Mouse (Mus musculus) small intestine, adult 2 months (tissue): ENCODE data around the gene Osbpl3. TPM values are rescaled to one million over a fixed set of nuclear protein-coding genes. Genes with fewer than 3 reads are reported as not detected.

Experiments used
- H3K27ac ChIP-seq: fragments of 200-500 bp; 2 replicates; pipeline ENCODE4 v1.5.1; 2012; ENCODE audit warnings: low read depth, low read length, control low read depth, inconsistent platforms; ENCODE audit not compliant: insufficient read depth
- H3K27me3 ChIP-seq: fragments of 200-500 bp; 2 replicates; pipeline ENCODE4 v1.6.1; 2012; ENCODE audit warnings: mild to moderate bottlenecking, moderate library complexity, low read length, inconsistent platforms; ENCODE audit not compliant: control insufficient read depth, insufficient read depth
- H3K36me3 ChIP-seq: fragments of 200-500 bp; 2 replicates; pipeline ENCODE4 v1.6.1; 2012; ENCODE audit warnings: mild to moderate bottlenecking, low read length, control low read depth, inconsistent platforms; ENCODE audit not compliant: control insufficient read depth, insufficient read depth
- H3K4me1 ChIP-seq: fragments of 200-500 bp; 2 replicates; pipeline ENCODE4 v1.6.1; 2012; ENCODE audit warnings: low read length, inconsistent platforms, mixed read lengths; ENCODE audit not compliant: control insufficient read depth, insufficient read depth, insufficient read length
- H3K4me3 ChIP-seq: fragments of 200-500 bp; 2 replicates; pipeline ENCODE4 v1.5.1; 2012; ENCODE audit warnings: low read depth, mild to moderate bottlenecking, control low read depth, inconsistent platforms, low read length, moderate library complexity
- CTCF ChIP-seq: fragments of 200-500 bp; IDR thresholded peaks from 2 replicates; pipeline ENCODE4 v1.5.1; 2012; ENCODE audit warnings: low read depth, mild to moderate bottlenecking, control low read depth, inconsistent platforms, low read length, moderate library complexity, mixed read lengths; ENCODE audit not compliant: insufficient replicate concordance, insufficient read length; ENCODE audit errors: extremely low read depth
- POLR2A ChIP-seq: fragments of 200-500 bp; IDR thresholded peaks from 2 replicates; pipeline ENCODE4 v1.6.1; 2012; ENCODE audit warnings: low read depth, mild to moderate bottlenecking, control low read depth, inconsistent platforms, low read length, moderate library complexity
- WGBS: fragments of 180-500 bp; shearing (Covaris S2); methylation state at CpG from one replicate; pipeline ENCODE4 v1.1.7; 2018; 5-methylcytosine and 5-hydroxymethylcytosine counted together
- polyA plus RNA-seq: library from polyadenylated mRNA; depleted of rRNA; stranded (reverse); fragments of >200 nt; gene quantifications from 2 replicates; pipeline ENCODE4 v1.2.3, GENCODE M21; 2012

Gene Osbpl3
- polyA plus RNA-seq, 1 experiment, result 13.9 TPM

DNA sequence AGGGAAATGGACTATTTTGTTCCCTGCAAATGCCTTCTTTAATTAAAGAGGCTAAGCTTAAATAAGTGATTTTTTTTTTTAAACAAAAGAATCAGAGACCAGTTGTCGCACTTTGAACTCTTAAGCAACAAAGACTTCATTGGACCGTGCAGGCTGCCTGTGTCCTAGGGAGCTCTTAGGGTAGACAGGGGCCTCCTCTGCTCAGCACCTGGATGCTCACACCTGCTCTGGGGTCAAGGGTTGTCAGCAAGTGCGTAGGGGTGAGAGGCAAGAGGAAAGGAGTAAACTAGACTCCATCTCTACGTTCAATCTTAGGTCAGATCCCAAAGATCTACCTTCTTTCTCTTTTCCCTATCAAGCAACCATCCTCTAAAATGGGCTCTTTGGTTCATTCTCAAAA, 37.0 kb downstream of the Osbpl3 start:
- WGBS, result 37% methylated on average over 4 of the region's 4 CpGs
- H3K27me3 ChIP-seq, result no peaks in the 10 kb centered on the region
- no peak for TF ChIP-seq CTCF
- TF ChIP-seq POLR2A, result no peak
- H3K27ac ChIP-seq, result no peak overlapping the region
- peaks cover 8% of the 10 kb centered on the region for H3K4me1 ChIP-seq
- no peak overlapping the region for H3K4me3 ChIP-seq
- peaks cover 2% of the 10 kb centered on the region; the same call in 1 of the 2 replicates for H3K36me3 ChIP-seq

- Histone ChIP-seq H3K36me3 (peaks cover 2% of the 10 kb centered on the region; the same call in 1 of the 2 replicates), H3K4me1 (peaks cover 8% of the 10 kb centered on the region), H3K27me3 (no peaks in the 10 kb centered on the region), H3K27ac (peak overlapping the region; percentile 17; the same call in 1 of the 2 replicates), H3K4me3 (no peak overlapping the region)
- no peak for TF ChIP-seq POLR2A
- 88% methylated on average over 5 of the region's 5 CpGs for WGBS
Measured at GRCm38 (mm10) chr6:50416854-50417253, 39.1 kb downstream of the Osbpl3 start.

- no peaks in the 10 kb centered on the region for H3K27me3 ChIP-seq
- H3K36me3 ChIP-seq, result peaks cover 2% of the 10 kb centered on the region; the same call in 1 of the 2 replicates
- H3K27ac ChIP-seq, result no peak overlapping the region
- 79% methylated on average over 6 of the region's 6 CpGs for WGBS
- no peak for TF ChIP-seq CTCF
- no peak for TF ChIP-seq POLR2A
- H3K4me3 ChIP-seq, result no peak overlapping the region
- peaks cover 8% of the 10 kb centered on the region for H3K4me1 ChIP-seq
Measured at GRCm38 (mm10) chr6:50415431-50415830, 40.6 kb downstream of the Osbpl3 start.

DNA sequence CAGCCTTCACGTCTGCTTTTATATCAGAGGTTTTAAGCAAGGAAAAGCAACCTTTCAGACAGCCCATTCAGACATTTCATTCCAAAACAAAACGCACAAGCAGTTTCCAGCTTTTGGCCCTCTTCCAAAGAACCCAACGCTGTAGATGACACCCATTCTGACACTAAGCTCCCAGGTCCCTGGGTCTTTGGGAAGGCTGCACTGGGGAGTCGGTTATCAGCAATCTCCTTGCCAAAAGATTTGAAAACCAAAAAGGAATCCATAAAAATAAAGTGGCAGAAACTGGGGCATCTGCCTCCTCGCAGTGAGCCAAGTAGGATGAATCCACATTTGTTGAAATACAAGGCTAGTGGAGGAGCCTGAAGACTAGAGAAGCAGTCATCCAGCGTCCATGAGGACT, 41.5 kb downstream of the Osbpl3 start:
- 43% methylated on average over 6 of the region's 6 CpGs for WGBS
- Histone ChIP-seq H3K36me3 (peaks cover 2% of the 10 kb centered on the region; the same call in 1 of the 2 replicates), H3K4me3 (no peak overlapping the region), H3K27ac (no peak overlapping the region), H3K4me1 (peaks cover 8% of the 10 kb centered on the region), H3K27me3 (no peaks in the 10 kb centered on the region)
- TF ChIP-seq POLR2A (no peak), CTCF (no peak)

DNA sequence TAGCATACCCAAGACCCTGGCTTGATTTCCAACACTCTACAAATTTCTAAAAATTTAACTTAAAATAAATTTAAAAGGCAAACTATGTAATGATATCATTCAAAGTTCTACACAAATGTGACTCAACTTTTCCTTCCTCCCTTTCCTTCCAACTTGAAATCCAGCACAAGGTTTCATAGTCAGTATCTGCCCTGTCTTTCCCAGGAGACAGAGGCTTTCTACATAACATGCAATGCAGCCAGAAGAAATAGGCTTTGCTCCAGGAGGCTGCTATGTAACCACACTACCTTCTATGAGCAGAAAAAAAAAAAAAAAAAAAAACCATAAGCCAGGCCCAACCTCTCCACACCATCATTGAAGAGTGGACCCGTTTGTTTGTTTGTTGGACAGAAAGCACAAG, 42.6 kb downstream of the Osbpl3 start:
- H3K27ac ChIP-seq, result no peak overlapping the region
- 76% methylated on average over 1 of the region's 1 CpGs for WGBS
- TF ChIP-seq CTCF, result no peak
- no peak for TF ChIP-seq POLR2A

GRCm38 (mm10) chr6:50412174-50412573, 43.8 kb downstream of the Osbpl3 start:
- Histone ChIP-seq H3K27ac (no peak overlapping the region), H3K36me3 (peaks cover 1% of the 10 kb centered on the region; the same call in 1 of the 2 replicates), H3K4me1 (peaks cover 5% of the 10 kb centered on the region), H3K4me3 (no peak overlapping the region), H3K27me3 (no peaks in the 10 kb centered on the region)
- no peak for TF ChIP-seq CTCF
- TF ChIP-seq POLR2A, result no peak
- WGBS, result 22% methylated on average over 4 of the region's 4 CpGs

More for the DNA sequence above, 42.6 kb downstream of the Osbpl3 start:
- H3K4me3 ChIP-seq, result no peak overlapping the region
- H3K36me3 ChIP-seq, result no peaks in the 10 kb centered on the region; the same call in 1 of the 2 replicates
- no peaks in the 10 kb centered on the region for H3K27me3 ChIP-seq
- peaks cover 6% of the 10 kb centered on the region for H3K4me1 ChIP-seq

GRCm38 (mm10) chr6:50404698-50405097, 51.3 kb downstream of the Osbpl3 start:
- Histone ChIP-seq H3K4me3 (no peak overlapping the region), H3K27ac (no peak overlapping the region), H3K27me3 (no peaks in the 10 kb centered on the region), H3K4me1 (peaks cover 10% of the 10 kb centered on the region), H3K36me3 (peaks cover 2% of the 10 kb centered on the region; the same call in 1 of the 2 replicates)
- 86% methylated on average over 11 of the region's 11 CpGs for WGBS
- no peak for TF ChIP-seq POLR2A
- TF ChIP-seq CTCF, result no peak
